Mouse (Mus musculus): Measurements from ENCODE around the gene Tmem178b. TPM values are rescaled to one million over a fixed set of nuclear protein-coding genes. Genes with fewer than 3 reads are reported as not detected.

The Tmem178b gene
- total RNA-seq, 1 experiment from 2014 or later: not detected

DNA sequence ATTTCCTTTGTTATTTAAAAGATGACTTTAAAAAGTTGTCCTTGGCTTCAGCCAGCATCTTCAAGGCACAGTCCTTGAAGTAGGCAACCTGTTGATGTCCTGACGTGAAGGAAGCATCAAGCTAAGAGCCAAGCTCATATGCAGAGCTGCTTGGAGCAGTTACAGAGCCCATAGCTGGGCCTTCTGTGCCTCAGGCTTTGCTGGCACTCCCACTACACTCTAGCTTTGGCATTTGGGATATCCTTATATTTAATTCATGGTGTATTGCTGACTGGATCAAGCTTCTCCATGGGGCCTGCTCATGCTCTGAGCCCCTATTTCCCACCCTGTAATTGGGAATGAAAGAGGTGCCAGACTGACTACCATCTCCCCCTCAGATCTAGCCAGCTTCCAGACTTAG is 179.5 kb downstream of the Tmem178b start:
- ATAC-seq (replicated peaks in 1 of 2; ENCODE audit: insufficient read depth in 1 of 2, low FRiP score in 2 of 2, low TSS enrichment in 1 of 2, low read depth in 1 of 2, poor library complexity in 2 of 2, severe bottlenecking in 2 of 2): no peak

DNA sequence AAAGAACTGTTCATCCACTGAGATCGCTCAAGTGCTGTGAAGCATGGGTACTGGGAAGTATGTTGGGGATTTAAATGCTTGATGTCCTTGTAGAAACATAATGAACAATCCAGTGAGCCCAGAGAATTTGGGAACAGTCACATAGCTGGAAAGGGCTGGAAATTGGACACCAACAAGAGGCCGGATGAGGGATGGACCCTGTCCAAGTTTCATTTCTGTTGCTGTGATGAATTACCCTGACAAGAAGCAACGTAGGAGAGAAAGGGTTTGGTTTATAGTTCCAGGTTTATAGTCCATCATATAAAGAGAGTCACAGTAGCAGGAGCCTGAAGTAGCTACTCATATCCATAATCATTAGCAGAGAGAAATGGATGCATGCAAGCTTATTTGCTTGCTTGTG is 186.4 kb downstream of the Tmem178b start:
- ATAC-seq (replicated peaks in 1 of 2; ENCODE audit: insufficient read depth in 1 of 2, low FRiP score in 2 of 2, low TSS enrichment in 1 of 2, low read depth in 1 of 2, poor library complexity in 2 of 2, severe bottlenecking in 2 of 2): no peak

DNA sequence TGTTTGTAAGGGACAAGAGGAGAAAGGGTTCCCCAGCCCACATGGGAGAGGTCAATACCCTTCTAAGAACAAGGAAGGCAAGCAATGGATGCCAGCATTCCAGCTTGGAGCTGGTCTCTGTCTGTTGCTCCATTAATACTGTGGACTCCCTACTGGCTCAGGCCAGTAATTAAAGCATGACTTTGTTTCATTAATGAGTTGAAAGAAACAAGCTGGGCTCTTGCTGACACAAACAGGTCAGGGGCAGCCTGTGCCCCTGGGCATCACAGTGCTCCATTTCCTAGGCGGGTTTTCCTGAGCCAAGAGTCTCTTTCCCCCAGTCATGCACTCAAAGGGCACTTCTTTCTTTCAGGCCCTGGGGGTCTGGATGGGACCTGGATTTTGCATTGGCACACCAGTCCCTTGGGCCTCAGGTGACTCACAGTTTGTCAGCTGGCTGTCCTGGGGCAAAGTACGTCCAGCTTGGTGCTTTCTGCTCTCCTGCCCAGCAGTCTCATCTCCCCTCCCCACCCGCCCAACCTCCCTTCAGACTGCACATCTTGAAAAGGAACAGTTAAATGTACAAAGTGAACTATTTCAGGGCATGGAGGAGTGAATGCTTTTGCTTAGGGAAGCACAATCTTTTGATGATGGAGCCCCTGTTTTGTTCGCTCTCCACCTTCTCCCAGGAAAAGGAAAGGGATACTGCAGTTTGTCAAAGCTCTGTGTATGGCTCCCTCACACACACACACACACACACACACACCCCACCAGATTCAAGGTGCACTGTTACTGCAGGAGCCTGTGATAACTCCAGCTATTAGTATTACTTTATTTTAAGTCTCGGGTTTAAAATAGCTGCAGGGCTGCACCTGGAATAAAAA is 188.5 kb downstream of the Tmem178b start:
- no peak for ATAC-seq (replicated peaks in 1 of 2; ENCODE audit: insufficient read depth in 1 of 2, low FRiP score in 2 of 2, low TSS enrichment in 1 of 2, low read depth in 1 of 2, poor library complexity in 2 of 2, severe bottlenecking in 2 of 2)

DNA sequence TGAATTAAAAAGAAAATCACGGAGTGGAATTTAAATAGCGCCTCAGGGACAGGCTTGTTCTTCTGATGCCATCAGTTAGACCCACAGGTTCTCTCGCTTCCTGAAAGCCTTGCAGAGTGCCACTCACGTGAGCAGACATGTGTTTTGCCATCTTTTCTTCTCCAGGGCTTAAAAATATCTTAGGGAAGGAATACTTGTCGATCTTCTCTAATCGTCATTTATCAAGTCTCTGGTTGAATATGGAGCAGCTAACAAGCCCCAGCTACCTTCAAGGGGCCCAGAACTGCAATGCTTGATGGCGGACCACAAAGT is 189.1 kb downstream of the Tmem178b start:
- ATAC-seq (replicated peaks in 1 of 2; ENCODE audit: insufficient read depth in 1 of 2, low FRiP score in 2 of 2, low TSS enrichment in 1 of 2, low read depth in 1 of 2, poor library complexity in 2 of 2, severe bottlenecking in 2 of 2): no peak

DNA sequence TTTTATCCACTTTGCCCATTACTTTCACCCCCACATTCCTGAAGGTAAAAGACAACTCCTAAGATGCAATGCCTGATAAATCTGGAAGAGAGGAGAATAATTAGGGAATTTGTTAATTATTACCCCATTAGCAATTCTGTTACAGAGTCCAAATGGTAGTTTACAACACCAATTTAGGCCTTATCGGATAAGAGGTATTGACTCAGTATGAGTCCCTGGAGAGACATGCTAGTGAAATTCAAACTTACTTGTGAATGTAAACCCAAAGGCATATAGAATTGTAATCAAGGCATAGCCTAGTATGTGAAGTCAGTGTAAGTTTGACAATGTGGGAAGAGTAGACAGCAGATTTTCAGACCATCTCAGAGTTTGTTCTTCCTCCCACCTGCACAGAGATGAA is 190.4 kb downstream of the Tmem178b start:
- no peak for ATAC-seq (replicated peaks in 1 of 2; ENCODE audit: insufficient read depth in 1 of 2, low FRiP score in 2 of 2, low TSS enrichment in 1 of 2, low read depth in 1 of 2, poor library complexity in 2 of 2, severe bottlenecking in 2 of 2)

DNA sequence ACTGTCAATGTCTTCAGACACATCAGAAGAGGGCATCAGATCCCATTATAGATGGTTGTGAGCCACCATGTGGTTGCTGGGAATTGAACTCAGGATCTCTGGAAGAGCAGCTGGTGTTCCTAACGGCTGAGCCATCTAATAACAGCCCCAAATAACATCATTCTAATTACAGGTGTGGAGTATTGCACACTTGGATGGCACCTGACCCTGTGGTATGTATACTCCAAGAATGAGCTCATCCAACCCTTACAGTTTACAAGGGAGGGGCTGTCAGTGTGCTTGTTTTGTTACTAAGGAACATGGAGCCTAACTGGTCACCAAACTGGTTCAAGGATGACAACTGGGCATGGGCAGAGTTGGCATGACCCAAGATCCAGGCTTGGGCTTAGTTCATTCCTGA is 190.8 kb downstream of the Tmem178b start:
- ATAC-seq (replicated peaks in 1 of 2; ENCODE audit: insufficient read depth in 1 of 2, low FRiP score in 2 of 2, low TSS enrichment in 1 of 2, low read depth in 1 of 2, poor library complexity in 2 of 2, severe bottlenecking in 2 of 2): no peak

DNA sequence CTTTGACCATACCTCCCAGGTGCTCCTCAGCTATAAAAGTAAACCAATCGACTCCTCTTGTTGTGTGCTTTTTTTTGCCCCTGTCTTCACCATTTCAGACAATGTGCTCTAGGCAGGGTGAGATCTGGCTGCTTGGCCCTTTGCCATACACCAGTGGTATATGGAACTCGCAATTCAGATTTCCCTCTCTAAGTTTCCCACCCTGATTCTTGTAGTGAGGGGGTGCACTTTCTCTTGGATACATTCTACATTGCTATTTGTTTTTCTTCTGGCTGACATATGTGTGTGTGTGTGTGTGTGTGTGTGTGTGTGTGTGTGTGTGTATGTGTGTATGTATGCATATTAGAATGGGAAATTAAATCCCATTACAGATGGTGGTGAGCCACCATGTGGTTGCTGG is 191.3 kb downstream of the Tmem178b start:
- ATAC-seq (replicated peaks in 1 of 2; ENCODE audit: insufficient read depth in 1 of 2, low FRiP score in 2 of 2, low TSS enrichment in 1 of 2, low read depth in 1 of 2, poor library complexity in 2 of 2, severe bottlenecking in 2 of 2): no peak

DNA sequence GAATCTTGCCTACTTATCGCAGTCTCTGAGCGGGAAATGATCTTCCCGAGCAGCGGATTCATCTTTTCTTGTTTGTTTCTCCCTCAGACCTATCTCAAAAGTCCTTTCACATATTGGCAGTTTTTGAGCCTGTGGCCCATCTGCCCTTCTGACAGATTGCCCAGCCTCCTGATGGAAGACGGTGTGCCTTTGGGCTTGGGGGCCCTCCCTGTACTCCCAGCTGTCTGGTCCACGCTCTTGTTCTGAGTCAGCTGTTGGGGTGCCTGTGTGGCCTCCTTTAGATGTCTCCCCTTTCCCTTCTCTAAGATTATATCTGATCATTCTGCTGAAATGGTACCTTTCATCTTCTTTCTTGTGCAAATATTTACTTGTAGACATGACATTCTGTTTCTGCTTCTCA is 195.4 kb downstream of the Tmem178b start:
- no peak for ATAC-seq (replicated peaks in 1 of 2; ENCODE audit: insufficient read depth in 1 of 2, low FRiP score in 2 of 2, low TSS enrichment in 1 of 2, low read depth in 1 of 2, poor library complexity in 2 of 2, severe bottlenecking in 2 of 2)

DNA sequence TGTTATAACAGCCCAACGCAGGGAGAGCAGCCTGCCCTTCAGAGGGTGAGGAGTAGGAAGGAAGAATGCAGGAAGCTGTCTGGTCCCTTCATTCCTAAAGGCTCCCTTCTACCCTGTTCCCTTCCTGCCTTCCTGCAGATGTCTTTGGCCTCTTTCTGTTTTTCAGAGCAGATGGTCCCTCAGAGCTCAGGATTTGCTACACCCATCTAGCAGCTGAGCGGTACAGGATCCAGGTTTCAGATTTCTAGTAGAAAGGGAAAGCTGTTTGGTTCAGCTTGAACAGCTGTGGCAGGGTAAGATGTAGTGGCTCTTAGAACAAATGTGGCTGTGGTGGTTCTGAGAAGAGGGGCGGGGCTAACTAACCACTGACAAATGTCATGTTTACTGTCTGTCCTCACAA is 197.9 kb downstream of the Tmem178b start:
- ATAC-seq (replicated peaks in 1 of 2; ENCODE audit: insufficient read depth in 1 of 2, low FRiP score in 2 of 2, low TSS enrichment in 1 of 2, low read depth in 1 of 2, poor library complexity in 2 of 2, severe bottlenecking in 2 of 2): no peak

DNA sequence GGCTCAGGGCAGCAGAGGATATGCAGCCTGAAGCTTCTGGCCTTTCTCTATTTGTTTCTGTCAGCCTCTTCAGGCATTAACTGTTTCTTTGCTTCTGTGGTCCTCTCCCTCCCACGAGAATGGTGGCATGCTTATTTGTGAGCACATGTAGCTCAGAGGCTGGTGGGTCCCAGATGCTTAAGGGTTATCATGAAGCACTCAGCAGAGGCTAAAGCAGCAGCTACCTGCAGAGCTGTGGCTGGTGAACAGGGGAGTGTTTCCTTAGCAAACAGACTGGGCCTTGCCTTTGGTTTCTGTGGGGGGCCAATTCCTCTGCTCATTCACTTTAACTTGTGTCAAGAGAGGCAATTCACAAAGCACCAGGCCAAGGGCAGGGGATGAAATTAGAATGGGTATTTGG is 203.0 kb downstream of the Tmem178b start:
- ATAC-seq (replicated peaks in 1 of 2; ENCODE audit: insufficient read depth in 1 of 2, low FRiP score in 2 of 2, low TSS enrichment in 1 of 2, low read depth in 1 of 2, poor library complexity in 2 of 2, severe bottlenecking in 2 of 2): no peak

DNA sequence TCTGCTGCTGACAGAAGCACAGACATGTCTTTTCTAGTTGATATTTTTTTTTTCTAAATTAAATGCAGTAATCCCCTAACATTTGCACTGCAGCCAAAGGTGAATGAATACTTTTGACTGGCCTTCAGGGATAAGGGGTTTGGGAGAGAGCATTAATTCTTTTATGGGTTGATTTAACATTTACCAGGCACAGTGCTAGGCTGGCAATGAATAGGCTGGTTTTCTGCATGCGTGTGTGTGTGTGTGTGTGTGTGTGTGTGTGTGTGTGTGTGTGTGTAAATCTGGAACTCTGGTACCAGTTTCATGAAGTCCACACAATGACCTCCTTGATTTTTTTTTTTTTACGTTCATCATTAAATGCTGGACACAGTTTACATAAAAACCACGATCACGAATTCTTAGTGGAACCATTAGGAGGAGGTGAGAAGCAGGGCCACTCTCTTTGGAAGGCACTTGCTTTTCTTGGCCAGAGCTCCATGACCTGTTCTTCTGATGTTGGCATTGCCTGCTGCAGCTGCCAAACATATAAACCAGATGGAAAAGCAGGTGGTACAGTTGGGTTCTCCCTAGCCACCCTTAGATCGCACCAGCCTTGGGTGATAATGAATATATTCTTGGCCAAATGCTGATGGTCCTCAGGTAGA is 203.7 kb downstream of the Tmem178b start:
- ATAC-seq (replicated peaks in 1 of 2; ENCODE audit: insufficient read depth in 1 of 2, low FRiP score in 2 of 2, low TSS enrichment in 1 of 2, low read depth in 1 of 2, poor library complexity in 2 of 2, severe bottlenecking in 2 of 2): no peak

DNA sequence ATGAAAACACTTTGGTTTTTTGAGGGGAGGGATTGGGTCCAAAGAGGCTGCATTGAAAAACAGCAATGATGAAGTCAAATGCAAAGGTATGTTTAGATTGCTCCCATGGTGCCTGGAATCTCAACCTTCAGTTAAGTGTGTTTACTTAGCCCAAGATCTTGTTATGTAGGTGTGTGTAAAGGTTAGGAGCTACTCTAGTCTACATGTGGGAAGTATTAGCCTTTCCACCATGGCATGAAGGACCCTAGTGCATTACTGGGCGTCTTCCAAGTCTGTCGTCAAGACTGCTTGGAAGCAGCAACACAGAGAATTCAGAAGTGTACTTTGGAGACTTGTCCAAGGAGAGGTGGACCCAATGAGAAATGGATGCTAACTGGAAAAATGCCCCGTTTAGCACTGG is 205.3 kb downstream of the Tmem178b start:
- no peak for ATAC-seq (replicated peaks in 1 of 2; ENCODE audit: insufficient read depth in 1 of 2, low FRiP score in 2 of 2, low TSS enrichment in 1 of 2, low read depth in 1 of 2, poor library complexity in 2 of 2, severe bottlenecking in 2 of 2)

DNA sequence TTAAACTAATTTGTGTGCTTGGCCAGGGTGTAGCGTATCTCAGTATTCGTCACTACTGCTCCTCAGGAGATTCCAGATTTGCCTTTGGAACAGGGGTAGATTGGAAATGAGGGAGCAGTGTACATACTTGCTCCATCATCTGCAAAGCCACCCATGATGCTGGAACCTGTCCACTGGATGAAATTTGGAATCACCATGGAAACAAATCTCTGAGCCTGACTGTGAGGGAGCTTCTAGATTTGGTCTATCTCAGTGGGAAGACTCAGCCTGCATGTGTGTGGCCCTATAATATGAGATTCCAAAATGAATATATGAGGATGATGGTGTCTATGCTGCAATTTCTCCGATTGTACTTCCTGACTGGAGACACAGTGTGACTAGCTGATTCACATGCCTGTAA is 210.7 kb downstream of the Tmem178b start:
- no peak for ATAC-seq (replicated peaks in 1 of 2; ENCODE audit: insufficient read depth in 1 of 2, low FRiP score in 2 of 2, low TSS enrichment in 1 of 2, low read depth in 1 of 2, poor library complexity in 2 of 2, severe bottlenecking in 2 of 2)

DNA sequence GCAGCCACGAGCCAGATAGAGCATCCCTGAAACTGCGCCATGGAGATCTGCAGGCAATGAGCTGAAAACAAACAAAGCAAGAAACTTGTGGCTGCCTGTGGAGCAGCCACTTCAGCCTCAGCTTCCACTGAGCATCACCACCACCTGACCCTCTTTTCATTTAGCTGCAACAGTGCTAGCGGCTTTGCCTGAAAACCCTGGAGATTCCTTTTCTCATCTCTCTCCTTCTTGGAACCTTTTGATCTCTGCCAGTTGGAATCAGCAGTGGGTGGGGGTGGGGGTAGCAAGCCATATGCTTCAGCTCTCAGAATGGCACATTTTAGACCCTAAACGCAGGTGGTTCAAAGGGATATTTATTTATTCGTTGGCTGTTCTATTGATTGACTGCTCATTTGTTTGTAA is 218.2 kb downstream of the Tmem178b start:
- ATAC-seq (replicated peaks in 1 of 2; ENCODE audit: insufficient read depth in 1 of 2, low FRiP score in 2 of 2, low TSS enrichment in 1 of 2, low read depth in 1 of 2, poor library complexity in 2 of 2, severe bottlenecking in 2 of 2): no peak

DNA sequence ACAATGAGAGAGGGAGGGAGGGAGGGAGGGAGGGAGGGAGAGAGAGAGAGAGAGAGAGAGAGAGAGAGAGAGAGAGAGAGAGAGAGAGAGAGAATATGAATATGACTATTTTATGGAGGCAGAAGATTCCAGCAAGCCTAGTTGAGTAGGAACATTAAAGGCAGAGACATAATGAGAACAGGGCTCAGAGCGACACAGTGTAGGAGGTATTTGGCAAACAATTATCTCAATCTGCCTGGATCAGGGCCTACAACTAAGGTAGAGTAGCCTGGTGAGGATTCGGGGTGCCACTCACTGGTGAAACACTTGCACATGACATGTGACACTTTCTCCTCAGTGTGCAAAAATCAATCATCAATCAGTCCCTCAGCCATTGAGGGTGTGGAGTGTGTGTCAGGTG is 225.4 kb downstream of the Tmem178b start:
- ATAC-seq (replicated peaks in 1 of 2; ENCODE audit: insufficient read depth in 1 of 2, low FRiP score in 2 of 2, low TSS enrichment in 1 of 2, low read depth in 1 of 2, poor library complexity in 2 of 2, severe bottlenecking in 2 of 2): no peak

DNA sequence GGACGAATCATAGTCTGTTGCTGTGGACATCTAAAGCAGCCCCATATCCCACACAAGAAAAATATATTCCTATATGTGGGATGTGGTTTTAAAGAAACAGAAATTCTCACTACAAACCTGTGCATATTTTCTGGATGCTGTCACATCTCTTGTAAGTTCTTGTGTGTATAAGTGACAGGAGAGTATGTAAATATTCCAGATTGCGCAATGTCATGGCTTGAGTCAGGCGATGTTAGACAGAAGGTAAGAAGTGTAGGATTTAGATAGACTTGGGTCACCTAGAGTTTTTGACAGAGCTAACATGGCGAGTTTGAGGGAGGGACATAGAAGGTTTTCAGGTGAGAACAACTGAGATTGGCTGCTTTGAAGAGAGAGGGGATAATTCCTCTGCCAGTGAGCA is 228.7 kb downstream of the Tmem178b start:
- ATAC-seq (replicated peaks in 1 of 2; ENCODE audit: insufficient read depth in 1 of 2, low FRiP score in 2 of 2, low TSS enrichment in 1 of 2, low read depth in 1 of 2, poor library complexity in 2 of 2, severe bottlenecking in 2 of 2): no peak

DNA sequence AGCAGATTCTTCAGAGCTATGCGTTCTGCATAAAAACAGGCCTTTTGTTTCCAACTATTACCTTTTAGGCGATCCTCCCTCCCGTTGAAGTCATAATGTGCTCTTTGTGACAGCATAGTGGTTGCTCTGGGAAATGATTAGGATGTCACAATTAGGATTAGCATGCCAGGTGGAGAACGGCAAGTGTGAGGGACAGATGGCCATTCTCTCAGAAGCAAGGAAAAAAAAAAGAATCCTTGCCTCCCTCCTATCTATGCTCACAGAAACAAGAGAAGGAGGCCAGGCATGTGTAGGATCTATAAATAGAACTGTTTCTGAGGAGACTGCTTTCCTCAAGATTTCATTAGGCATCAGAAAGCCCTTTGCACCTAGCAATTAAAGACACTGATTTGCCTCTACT is 229.8 kb downstream of the Tmem178b start:
- ATAC-seq (replicated peaks in 1 of 2; ENCODE audit: insufficient read depth in 1 of 2, low FRiP score in 2 of 2, low TSS enrichment in 1 of 2, low read depth in 1 of 2, poor library complexity in 2 of 2, severe bottlenecking in 2 of 2): no peak

DNA sequence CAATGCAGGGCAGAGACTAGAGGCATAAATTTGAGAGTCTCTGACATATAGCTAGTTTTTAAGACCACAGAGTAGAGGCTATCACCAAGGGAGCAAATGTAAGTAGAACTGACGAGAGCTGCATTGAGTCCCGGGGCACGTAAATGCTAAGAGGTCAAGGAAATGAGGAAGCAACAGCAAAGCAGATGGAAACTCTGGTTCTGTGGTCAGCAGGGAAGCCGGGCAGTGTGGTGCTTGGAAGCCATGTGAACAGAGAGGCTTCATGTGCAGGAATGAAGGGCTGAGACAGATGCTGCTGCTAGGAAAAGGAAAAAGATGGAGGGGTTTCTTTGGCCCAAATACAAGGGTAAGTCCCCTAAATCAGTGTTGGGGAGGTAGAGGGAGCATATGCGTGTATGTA is 237.0 kb downstream of the Tmem178b start:
- peak; percentile 57 to 72; a peak in 3 of 4 replicates for ATAC-seq (replicated peaks in 1 of 2; ENCODE audit: insufficient read depth in 1 of 2, low FRiP score in 2 of 2, low TSS enrichment in 1 of 2, low read depth in 1 of 2, poor library complexity in 2 of 2, severe bottlenecking in 2 of 2)

DNA sequence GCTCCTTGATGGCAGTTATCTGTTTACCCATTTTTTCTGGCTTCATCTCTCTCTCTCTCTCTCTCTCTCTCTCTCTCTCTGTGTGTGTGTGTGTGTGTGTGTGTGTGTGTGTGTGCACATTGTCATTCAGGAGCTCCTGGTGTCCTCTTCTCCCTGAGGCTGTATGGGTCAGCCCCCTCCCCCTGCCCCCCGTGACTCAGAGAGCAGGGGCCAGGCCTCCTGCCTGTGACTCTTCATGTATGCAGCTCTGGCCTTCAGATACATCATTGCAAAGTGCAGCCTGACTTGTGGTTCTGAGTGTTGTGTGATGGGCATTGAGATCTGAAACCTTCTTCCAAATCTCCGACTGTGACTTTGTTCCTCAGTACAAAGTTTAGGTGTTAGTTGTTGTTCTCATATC is 237.7 kb downstream of the Tmem178b start:
- ATAC-seq (replicated peaks in 1 of 2; ENCODE audit: insufficient read depth in 1 of 2, low FRiP score in 2 of 2, low TSS enrichment in 1 of 2, low read depth in 1 of 2, poor library complexity in 2 of 2, severe bottlenecking in 2 of 2): no peak
